Mouse (Mus musculus) liver, adult 2 months (tissue): ENCODE data around the gene Gm5089.

Experiments used
- CTCF ChIP-seq: fragments of 200-500 bp; IDR thresholded peaks from 2 replicates; pipeline ENCODE4 v1.5.1; 2011; ENCODE audit warnings: low read depth, low read length, control low read depth
- POLR2A ChIP-seq: fragments of 200-500 bp; IDR thresholded peaks from 2 replicates; pipeline ENCODE4 v1.6.1; 2011; ENCODE audit warnings: low read length, control low read depth; ENCODE audit not compliant: insufficient read depth; ENCODE audit errors: extremely low read depth

GRCm38 (mm10) chr14:122490441-122491328 lies 39.8 kb upstream of the Gm5089 start, which contains the start of gene Gm10837:
- TF ChIP-seq POLR2A (no peak), CTCF (no peak)
